Mouse (Mus musculus): ENCODE results near the gene Gm11627.
"Not testable (repeated sequence)": the region's sequence is repeated elsewhere in the genome, so short reads cannot be mapped to it uniquely, and the experiment has no call there.

The Gm11627 gene

DNA sequence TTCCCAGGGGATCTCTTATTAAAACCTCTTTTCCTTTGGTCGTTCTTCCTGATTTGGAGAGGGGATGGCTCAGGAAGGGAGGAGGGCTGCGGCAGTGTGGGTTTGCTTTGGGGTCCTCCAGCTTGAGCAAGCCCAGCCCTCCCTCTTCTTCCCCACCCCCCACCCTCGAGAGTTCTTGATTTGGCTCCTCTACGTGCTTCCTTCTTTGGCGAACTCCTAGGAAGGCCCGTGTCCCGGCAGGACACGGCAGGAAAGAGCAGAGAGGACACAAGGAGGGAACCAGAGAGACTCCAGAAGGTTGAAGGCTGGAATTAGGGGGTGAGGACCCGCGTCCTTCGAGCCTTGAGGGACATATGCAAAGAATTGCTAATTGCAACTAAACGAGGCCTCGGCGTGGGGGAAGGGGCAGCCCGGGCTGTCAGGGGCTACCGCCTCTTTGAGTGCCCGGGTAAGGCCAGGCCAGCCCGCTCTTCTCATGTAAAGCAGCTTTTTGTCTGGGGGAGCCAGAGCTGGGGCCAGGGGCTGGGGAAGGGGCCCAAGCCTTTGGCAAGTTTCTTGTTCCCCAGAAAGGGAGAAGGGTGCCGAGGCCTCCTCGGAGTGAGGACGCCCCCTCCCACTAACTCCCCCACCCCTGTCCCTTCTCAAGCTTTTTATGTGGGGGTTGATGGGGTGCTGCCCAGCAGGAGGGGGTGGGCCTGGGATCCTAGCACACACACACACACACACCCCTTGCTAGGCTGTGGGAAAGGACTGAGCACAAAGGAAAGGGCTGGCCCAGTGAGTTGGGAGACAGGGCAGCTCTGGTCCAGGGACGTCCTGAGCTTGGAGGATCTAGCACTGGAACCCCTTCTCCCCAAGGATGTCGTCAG lies at the start of gene Gm11627:
Gene Gm11627 (minus strand): TSS at position 297 of the 869 bp plus-strand sequence.
- no peak for DNase-seq

DNA sequence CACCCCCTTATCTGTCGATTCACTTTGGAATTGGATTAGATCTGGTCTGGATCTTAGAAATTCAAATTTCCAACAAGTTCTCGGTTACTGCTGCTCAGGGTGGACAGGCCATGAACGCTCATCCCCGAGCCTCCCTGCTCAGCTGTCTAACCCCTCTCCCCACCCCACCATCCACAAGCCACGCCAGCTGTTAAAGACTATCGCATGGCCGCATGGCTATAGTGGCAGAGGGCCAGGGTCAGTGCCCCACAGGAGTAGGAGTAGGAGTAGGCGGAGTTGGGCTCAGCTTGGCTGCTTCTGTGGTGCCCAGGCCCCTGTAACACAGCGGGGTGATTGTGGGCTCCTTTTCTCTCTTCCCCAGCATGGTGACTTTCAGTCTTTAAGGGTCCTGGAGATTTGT lies 49.3 kb upstream of the Gm11627 start:
- DNase-seq: no peak

DNA sequence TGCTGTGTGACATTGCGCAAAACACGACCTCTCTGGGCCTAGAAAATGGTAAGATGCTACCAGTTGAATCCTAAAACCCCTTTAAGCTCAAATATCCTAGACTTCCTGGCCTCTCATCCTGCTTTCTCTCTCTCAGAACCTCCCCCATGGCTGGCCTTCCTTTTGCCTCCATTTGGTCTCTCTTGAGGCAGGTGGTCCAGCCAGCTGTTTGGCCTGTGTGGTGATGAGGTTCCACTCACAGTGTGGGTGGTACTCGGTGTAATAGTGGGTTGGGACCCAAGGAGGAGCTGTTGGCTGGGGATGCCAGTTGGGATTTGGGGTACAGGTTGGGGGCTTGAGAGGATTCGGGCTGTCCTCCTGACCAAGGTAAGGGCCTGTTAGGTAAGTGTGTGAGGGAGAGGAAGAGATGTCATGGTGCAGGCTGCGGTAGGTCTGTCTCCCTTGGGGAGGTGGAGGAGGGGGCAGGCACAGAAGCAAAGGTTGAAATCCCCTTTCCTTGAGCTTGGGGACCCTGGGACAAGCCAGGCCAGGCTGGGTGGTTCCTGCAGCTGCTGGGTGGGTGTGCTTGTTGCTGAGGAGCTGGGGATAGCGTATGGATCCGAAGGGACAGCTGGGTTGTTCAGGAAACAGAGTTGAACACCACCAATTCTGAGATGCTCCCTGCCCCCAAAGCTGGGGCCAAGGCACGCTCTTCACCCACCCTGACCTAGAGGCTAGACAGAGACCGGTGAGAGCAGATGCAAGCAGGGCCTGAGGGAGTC lies 48.1 kb upstream of the Gm11627 start:
- DNase-seq: no peak

DNA sequence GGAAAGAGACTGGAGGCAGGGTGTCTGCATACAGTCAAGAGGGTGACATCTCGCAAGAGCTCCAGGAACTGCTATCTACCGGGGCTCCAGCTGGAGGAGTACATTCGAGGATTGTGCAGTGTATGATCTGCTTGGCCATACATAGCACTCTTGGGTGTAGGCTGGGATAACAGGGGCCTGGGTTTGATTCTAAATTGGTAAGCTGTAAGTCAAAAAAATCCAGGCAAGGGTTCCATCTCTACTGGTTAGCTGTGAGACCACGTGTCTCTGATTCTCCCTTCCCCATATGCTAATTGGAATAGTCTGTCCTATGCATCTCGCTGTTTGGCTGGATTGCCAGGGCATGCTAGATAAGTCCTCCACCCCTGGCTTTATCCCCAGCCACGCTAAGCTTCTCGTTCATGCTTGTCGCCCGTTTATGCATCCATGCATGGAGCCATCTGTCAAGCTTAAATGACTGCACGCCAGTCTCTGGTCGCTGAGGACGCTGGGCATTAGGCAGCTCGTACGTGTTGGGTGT lies 45.7 kb upstream of the Gm11627 start:
- no peak for DNase-seq

DNA sequence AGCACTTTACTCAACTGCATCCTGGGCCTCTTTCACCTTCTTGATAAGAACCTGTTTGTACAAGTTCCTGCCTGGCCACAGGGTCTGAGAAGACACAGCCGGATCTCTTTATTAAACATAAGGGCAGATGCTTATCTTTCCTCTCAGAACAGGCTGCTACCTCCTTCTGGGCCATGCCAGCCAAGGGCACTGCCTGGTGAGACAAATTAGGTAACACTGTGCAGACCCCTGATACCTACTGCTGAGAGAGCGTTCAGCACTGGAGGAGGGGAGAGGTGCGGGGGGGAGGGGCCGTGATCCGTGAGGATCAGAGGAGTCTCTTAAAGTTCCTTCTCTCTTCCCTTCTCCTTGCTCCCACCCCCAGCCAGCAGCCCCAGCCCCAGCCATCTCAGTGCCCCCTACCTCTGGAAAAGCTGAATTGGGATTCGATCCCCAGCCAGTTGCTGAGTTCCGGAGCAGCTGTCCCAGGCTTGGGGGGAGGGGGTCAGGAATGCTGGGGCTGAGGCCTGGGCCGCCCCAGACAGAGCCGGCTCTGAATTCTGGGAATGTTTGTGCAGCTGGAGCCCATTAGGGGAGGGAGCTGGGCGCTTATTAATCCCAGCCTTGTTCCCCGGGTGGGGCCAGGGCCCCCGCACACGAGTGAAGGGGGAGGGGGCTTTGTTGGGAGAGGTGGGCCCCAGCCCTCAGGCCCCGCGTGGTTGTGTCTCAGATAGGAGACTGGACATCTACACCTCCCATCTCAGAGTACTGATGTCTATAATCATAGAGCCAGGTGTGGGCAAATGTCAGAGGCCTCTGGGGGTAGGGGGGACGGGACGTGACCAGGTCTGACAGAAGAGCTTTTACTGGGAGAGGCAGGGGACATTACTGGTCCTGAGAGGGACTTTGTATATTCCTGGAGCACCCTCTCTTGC lies 44.9 kb upstream of the Gm11627 start:
- DNase-seq: no peak

DNA sequence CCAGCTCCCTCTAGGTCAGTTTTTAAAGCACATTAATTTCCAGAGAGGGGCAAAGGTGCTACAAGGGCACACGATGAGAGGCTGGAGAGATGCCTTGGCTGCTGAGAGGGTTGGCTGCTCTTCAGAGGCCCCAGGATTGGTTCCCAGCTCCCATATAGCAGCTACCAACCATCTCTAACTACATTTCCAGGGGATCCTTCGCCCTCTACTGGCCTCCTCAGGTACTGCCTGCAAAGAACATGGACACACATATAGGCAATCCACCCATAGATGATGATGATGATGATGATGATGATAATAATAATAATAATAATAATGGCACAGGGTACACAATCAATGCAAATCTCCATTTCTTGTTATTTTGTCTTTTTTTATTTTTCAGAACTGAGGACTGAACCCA lies 40.2 kb upstream of the Gm11627 start:
- DNase-seq: no peak

DNA sequence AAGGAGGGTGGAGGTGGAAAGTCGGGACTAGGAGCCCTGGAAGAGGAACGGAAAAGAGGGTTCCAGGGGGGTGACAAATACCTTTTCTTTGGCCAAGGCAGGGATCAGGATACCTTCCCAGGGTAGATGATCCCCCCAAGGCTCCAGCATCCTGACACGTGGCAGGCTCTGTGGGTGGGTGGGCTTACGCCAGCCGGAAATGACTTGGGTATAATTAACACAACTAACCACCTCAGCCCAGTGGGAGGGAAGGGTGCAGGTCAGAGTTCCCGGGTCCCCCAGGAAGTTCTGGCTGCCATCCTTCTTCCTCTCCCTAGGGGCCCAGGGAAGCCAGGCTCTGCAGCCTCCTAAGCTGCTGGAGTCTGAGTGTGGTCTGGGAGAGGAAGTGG lies 32.0 kb upstream of the Gm11627 start:
- DNase-seq: no peak

DNA sequence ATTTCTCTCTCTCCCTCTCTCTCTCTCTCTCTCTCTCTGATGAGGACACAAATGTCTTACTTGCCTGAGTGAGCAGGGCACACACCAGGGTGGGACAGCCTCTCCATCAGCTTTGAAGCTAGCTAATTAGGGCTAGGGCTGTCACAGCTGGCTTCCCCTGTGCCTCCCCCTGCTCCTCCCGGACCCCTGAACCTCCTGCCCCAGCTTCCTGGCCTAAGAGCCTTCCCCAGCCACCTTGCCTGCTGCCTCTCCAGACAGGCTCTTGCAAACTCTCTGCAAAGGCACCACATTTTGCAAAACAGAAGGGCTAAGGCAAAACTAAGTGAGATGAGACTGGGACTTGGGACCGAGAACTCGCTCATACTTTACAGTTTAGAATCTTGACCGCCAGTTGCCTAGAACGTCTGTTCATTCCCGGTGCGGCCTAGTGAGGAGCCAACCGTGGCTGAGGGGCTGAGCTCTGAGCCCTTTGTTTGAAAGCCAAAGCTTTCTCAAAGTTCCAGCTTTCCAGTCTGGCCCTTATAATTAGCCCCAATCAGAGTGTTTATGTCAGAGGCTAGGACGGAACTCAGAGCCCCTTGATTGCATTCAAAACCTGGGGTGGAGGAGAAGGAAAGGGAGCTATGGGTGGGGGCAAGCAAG lies 31.5 kb upstream of the Gm11627 start:
- DNase-seq: no peak

DNA sequence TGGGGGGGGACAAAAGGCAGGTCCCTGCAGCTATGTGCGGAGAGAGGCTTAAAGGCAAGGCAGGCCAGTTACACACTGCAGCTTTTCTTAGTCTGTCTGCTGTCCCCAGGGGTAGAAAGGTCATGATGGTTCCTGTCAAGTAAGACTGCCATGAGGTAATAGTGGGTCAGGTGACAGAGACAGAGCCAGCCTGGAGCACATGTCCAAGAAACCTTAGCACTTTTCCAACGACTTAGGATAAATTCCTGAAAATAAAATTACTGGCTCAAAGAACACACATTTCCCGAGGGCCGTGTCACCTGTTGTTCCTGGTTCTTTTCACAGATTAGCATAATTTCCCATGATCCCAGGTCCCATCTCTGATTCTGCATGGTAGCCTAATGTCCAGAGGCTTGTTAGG lies 31.0 kb upstream of the Gm11627 start:
- DNase-seq: no peak

DNA sequence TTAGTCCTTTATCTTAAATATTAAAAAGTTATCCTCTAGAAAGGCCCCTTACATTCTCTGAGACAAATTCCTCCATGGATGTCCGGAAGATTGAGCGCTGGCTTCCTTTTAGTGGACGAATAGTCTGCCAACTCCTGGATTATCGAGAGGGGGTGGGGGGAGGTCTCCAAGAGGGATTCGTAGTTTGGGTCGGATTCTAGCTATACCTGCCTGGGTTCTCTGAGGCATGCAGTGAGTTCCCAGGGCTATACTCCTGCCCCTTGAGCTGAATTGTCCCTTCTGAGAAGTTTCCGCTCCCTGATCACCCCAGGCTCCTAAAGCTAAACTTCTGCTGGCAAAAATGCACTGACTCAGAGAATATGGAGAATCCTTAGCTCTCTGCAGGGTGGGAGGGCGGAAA lies 30.2 kb upstream of the Gm11627 start:
- DNase-seq: no peak

DNA sequence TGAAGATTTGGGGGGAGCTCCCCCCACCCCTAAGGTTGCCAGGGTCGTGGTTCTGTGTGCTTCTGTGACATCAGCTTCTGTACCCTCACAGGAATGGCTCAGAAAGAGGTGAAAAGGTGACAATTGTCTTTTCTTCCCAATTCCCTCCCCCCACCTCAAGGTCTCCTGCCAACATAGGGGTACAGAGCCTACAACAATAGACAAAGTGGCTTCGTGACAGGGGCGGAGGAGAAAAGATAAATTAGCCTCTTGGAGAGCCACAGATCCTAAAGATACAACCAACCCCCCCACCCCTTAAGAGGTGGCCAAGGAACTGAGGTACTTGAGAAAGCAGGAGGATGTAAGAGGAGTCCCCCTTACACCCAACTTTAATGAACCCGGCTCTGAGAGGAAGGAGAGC lies 29.4 kb upstream of the Gm11627 start:
- no peak for DNase-seq

DNA sequence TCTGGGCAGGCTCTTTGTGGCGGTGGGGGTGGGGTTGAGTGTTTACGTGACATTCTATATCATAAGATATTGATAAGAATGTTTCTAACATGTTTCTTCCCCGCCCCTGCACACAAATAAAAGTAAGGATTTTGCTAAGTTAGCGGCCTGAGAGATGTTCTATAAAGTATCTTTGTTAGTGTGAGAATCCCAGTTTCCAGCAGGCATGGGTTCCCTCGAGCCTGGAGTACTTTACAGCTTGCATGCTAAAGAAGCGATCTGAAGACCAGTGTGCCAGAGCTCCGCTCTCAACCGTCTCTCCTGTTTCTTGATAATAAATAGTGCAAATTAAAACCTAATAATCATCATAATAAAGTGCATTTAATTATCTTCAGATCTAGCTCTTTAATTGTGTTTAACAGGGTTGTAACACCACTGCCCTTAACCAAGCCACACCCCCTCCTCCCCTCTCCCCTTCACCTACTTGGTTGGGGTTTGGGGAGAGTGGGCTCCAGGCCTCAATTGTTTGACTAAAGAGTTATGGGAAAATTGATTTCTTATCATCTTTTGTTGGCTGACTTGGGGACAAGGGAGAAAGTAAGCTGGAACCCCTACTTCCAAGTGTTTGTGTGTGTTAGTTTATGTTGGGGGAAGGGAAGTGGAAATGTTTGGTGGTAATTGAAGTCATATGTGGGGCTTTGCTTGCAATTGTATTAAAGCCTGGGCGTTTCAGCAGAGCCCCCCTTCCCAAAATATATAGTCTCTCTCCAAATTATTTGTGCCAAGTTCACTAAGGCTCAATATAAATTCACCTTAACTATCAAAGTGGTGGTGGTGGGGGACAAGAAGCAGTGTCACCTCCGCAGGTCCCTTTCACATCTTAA lies 28.7 kb upstream of the Gm11627 start:
- DNase-seq: no peak

DNA sequence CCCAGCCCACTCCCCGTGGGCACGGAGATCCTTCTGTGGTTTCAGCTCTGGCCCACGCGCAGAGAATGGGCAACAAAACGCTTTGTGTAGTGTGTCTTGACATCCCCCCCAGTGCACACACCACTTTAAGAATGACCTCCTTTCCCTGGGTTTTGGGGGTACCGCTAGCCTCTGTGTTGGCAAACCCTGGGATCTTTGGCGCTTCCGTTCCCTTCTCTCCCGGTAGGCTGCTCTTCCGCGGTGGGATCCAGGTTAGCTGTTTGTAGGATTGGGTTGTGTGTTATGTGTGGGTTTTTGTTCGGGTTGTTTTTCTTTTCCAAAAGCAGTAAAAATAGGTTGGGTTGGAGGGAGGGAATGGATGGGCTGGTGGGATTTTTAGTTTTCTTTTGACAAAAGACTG lies 27.9 kb upstream of the Gm11627 start:
- not testable (repeated sequence) for DNase-seq

DNA sequence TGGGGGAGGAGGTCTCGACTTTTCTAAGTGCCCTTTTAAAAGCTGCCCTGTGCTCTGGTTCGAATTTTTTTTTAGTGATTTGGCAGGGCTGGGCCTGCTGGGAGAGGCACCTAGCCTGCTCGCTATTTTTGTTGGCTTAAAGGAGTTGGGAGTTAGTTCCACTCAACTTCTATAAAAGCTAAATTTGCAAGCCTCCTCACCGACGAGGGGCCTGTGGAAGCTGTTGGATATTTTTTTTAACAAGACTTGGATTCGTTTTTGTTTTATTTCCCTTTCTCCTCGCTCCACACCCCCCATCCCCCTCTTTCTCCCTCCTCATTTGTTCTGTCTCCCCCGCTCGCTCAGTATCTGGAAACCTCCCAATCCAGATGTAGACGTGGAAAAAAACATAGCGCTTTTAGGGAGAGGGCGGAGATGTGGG lies 27.5 kb upstream of the Gm11627 start:
- DNase-seq: no peak

DNA sequence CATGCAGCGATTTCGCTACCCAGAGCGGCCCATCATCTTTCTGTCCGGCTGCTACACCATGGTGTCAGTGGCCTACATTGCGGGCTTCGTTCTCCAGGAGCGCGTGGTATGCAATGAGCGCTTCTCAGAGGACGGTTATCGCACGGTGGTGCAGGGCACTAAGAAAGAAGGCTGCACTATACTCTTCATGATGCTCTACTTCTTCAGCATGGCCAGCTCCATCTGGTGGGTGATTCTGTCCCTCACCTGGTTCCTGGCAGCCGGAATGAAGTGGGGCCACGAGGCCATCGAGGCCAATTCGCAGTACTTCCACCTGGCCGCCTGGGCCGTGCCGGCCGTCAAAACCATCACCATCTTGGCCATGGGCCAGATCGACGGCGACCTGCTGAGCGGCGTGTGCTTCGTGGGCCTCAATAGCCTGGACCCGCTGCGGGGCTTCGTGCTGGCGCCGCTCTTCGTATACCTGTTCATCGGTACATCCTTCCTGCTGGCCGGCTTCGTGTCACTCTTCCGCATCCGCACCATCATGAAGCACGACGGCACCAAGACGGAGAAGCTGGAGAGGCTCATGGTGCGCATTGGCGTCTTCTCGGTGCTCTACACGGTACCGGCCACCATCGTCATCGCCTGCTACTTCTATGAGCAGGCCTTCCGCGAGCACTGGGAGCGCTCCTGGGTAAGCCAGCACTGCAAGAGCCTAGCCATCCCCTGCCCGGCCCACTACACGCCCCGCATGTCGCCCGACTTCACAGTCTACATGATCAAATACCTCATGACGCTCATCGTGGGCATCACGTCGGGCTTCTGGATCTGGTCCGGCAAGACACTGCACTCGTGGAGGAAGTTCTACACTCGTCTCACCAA lies 26.5 kb upstream of the Gm11627 start:
- DNase-seq: no peak

DNA sequence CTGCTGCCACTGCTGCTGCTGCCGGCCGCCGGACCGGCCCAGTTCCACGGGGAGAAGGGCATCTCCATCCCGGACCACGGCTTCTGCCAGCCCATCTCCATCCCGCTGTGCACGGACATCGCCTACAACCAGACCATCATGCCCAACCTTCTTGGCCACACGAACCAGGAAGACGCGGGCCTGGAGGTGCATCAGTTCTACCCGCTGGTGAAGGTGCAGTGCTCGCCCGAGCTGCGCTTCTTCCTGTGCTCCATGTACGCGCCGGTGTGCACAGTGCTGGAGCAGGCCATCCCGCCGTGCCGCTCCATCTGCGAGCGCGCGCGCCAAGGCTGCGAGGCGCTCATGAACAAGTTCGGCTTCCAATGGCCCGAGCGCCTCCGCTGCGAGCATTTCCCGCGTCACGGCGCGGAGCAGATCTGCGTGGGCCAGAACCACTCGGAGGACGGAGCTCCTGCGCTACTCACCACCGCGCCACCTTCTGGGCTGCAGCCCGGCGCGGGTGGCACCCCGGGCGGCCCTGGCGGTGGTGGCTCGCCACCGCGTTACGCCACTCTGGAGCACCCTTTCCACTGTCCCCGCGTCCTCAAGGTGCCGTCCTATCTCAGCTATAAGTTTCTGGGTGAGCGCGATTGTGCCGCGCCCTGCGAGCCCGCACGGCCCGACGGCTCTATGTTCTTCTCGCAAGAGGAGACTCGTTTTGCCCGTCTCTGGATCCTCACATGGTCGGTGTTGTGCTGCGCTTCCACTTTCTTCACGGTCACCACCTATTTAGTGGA lies 25.7 kb upstream of the Gm11627 start:
- DNase-seq: no peak

DNA sequence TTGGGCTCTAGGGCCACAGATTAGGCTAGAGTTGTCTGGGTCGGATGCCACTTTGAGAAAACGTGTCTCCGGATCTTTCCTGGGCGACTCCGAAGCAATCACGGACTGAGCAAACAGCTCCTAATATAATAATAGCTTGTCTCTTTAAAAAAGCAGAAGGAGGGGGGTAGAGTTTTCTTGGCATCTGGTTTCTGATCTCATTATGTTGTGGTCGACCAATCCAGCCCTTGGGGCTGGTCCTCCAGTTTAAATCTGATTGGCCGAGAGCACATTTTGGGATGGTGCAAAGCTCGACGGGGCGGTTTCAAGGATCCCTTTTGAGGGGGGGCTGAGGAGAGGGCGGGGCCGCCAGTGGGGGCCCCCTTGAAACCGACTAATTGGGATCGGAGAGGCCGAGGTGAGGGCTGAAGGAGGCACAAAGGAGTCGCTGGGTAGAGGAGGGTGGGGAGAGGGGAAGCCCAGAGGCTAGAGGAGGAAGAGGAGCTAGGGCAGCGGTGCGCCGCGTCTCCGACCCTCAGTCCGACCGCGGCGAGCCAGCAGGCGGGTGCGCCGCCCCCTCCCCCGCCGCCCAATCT lies 24.8 kb upstream of the Gm11627 start, which contains the start of gene Fzd2:
Gene Fzd2 (plus strand): TSS at position 387 of the 575 bp plus-strand sequence.
- peak; percentile 95 for DNase-seq

DNA sequence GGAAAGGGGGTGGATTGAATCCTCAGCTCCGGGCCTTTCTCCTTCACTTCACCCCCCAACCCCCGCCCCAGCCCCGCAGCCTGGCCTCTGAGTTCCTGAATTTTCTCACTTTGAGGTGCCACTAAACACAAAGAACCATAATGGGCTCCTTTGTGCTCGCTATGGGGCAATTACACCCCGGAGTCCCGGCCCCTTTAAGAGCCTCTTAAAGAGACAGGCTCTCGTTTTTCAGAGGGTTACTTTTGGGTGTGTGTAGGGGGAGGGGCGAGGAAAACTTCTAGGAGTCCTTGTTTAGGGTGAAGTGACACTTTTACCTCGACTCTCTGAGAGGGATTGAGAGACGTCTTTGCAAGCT lies 24.2 kb upstream of the Gm11627 start:
- DNase-seq: peak; percentile 84
